Mouse (Mus musculus) gastrocnemius, postnatal 25 days (tissue): ENCODE data around the gene Pole4. TPM values are rescaled to one million over a fixed set of nuclear protein-coding genes. Genes with fewer than 3 reads are reported as not detected.

Source experiments
- DNase-seq: peaks from one replicate; pipeline ENCODE4 v3.0.0; 2022
- total RNA-seq, 2 experiments: library from RNA; stranded (reverse); gene quantifications; 1 replicate in 1 of 2; 2 replicates in 1 of 2; pipeline ENCODE4 v1.2.3; 2021

The Pole4 gene
- total RNA-seq, 2 experiments from 2014 or later = 17.2 to 19.3 TPM

GRCm38 (mm10) chr6:82613201-82613600, 92.0 kb downstream of the Pole4 start:
- DNase-seq = no peak

GRCm38 (mm10) chr6:82611049-82611448, 94.1 kb downstream of the Pole4 start:
- no peak for DNase-seq

- DNase-seq = no peak
These were observed 95.7 kb downstream of the Pole4 start for GRCm38 (mm10) chr6:82609339-82609926.

GRCm38 (mm10) chr6:82608756-82609155, 96.4 kb downstream of the Pole4 start:
- DNase-seq = no peak

GRCm38 (mm10) chr6:82604791-82605190, 100.4 kb downstream of the Pole4 start:
- no peak for DNase-seq

GRCm38 (mm10) chr6:82603665-82604064, 101.5 kb downstream of the Pole4 start:
- DNase-seq = no peak

- DNase-seq = no peak
These were observed 101.9 kb downstream of the Pole4 start for GRCm38 (mm10) chr6:82603228-82603627.

GRCm38 (mm10) chr6:82595461-82596090, 109.6 kb downstream of the Pole4 start:
- DNase-seq = no peak

- no peak for DNase-seq
These were observed 115.8 kb downstream of the Pole4 start for GRCm38 (mm10) chr6:82589387-82589786.

- DNase-seq = no peak
These were observed 119.8 kb downstream of the Pole4 start for GRCm38 (mm10) chr6:82585396-82585795.

- DNase-seq = no peak
These were observed 129.7 kb downstream of the Pole4 start for GRCm38 (mm10) chr6:82575445-82575844.

Other genes starting within 250 kb of the Pole4 start
- 100 to 1,000 TPM; 192 to 236 TPM for gene Hk2, start 69.1 kb upstream of the Pole4 start, total RNA-seq
- gene Sema4f, start 234.4 kb upstream of the Pole4 start, total RNA-seq = under 1 TPM; 0.13 to 0.51 TPM
- gene M1ap, start 241.5 kb upstream of the Pole4 start, total RNA-seq = not detected